Mouse (Mus musculus): ENCODE results near the gene Bcl6b.

DNA sequence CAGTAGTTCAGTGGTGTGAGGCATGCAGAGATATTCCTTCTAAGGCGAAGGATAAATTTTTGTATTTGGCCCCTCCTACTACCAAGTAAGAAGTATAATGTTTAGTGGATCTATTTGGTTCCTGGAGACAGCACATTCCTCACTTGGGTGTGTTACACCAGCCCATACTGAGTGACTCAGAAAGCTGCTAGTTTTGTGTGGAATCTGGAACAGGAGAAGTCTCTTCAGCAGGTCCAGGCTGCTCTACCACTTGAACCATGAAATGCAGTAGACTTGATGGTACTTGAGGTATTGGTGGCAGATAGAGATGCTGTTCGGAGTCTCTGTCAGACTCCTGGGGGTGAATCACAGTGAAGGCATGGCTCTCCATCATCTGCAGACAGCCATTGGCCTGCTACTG is 18.9 kb downstream of the Bcl6b start:
- TF ChIP-seq POLR2A (IDR thresholded peaks at IDR 0.05; ENCODE audit: control insufficient read depth, low read depth, low read length): no peak
- no peak for TF ChIP-seq CTCF (IDR thresholded peaks at IDR 0.05; ENCODE audit: control insufficient read depth, insufficient read depth, insufficient replicate concordance, low read depth, low read length)

Measured in testis, adult 2 months (tissue).